Comparison of ENCODE assay signal across 18 mouse cellular contexts in the genomic region with DNA sequence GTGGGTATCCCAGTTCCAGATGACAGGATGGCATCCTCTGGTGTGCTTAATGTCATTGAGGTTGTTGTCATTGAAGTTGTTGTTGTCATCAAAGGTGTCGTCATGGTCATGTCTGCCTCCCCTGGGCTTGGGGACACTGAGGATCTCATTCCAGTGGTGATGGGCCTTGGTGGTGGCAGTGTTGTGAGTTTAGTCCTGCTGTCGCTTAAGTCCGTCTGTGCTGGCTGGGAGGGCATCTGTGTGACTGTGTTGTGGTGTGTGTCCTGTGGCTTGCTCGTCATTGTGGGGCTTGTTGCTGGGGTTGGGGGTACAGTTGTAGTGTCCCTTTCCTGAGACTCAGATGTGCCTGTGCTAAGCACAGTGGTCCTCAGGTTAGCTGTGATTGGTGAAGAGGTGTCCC. TPM values are rescaled to one million over a fixed set of nuclear protein-coding genes. Genes with fewer than 3 reads are reported as not detected.
DNase-seq lines count a peak whose midpoint lies in the region.
"Had no signal": no experiment of that assay in that cellular context is flagged by ENCODE, and none has a peak within 500 bp of the region (broad histone marks: within the 10 kb centered on the region; RNA-seq: fewer than 3 reads in every experiment).

A gene (minus strand): TSS at position 101 of the 400 bp plus-strand sequence.

- peak; percentile 70 for DNase-seq in heart, adult 11 months
- DNase-seq in heart, adult 18-20 months, result no peak
- DNase-seq: adrenal gland, adult 2 months; adrenal gland, adult 8-10 months; adrenal gland, postnatal 10 days; adrenal gland, postnatal 14 days; adrenal gland, postnatal 25 days; adrenal gland, postnatal 36 days; B cell, adult 2 months; cerebellum, adult 11 months; cerebellum, adult 11-12 months; cerebellum, adult 18-20 months; cerebellum, adult 2 months had no signal

RNA-seq across cellular contexts. Expression of the gene that starts here (rescaled TPM):
- not detected for total RNA-seq in heart, adult 18-20 months (2021)
- total RNA-seq: adrenal gland, adult 18-20 months; adrenal gland, adult 2 months; adrenal gland, adult 8-10 months; adrenal gland, postnatal 10 days; adrenal gland, postnatal 14 days; adrenal gland, postnatal 25 days; adrenal gland, postnatal 36 days; adrenal gland, postnatal 4 days; CH12.LX; ES-E14; MEL had no signal
